Mouse (Mus musculus) lung, postnatal 0 days (tissue): ENCODE measurements around the gene Scn5a. TPM values are rescaled to one million over a fixed set of nuclear protein-coding genes. Genes with fewer than 3 reads are reported as not detected.

Source experiments
- ATAC-seq: fragments of 200-750 bp; cut with Nextera tagmentation; 2 replicates; pipeline ENCODE4 v1.8.0; 2017; ENCODE audit warnings: moderate library complexity
- DNase-seq: peaks from one replicate; pipeline ENCODE4 v3.0.0-alpha.2; 2016; ENCODE audit warnings: low spot score
- H3K27ac ChIP-seq: fragments of 300-500 bp; sonication (generic); 2 replicates; pipeline ENCODE4 v1.5.1; 2014; ENCODE audit warnings: antibody characterized with exemption, mild to moderate bottlenecking, low read length, mixed read lengths
- H3K27me3 ChIP-seq: fragments of 300-500 bp; sonication (generic); replicated peaks from 2 replicates; pipeline ENCODE4 v1.6.1; 2014; ENCODE audit warnings: low read length, mixed read lengths; ENCODE audit not compliant: insufficient read depth
- H3K36me3 ChIP-seq: fragments of 300-500 bp; sonication (generic); 2 replicates; pipeline ENCODE4 v1.6.1; 2014; ENCODE audit warnings: low read length, mixed read lengths; ENCODE audit not compliant: insufficient read depth
- H3K4me1 ChIP-seq: fragments of 300-500 bp; sonication (generic); 2 replicates; pipeline ENCODE4 v1.6.1; 2014; ENCODE audit warnings: antibody characterized with exemption, low read depth, low read length, mixed read lengths; ENCODE audit not compliant: insufficient read depth
- H3K4me2 ChIP-seq: fragments of 300-500 bp; sonication (generic); replicated peaks from 2 replicates; pipeline ENCODE4 v1.6.1; 2014; ENCODE audit warnings: low read depth, mild to moderate bottlenecking, low read length, moderate library complexity, mixed read lengths
- H3K4me3 ChIP-seq: fragments of 300-500 bp; sonication (generic); 2 replicates; pipeline ENCODE4 v1.5.1; 2014; ENCODE audit warnings: low read depth, low read length
- H3K9ac ChIP-seq: fragments of 300-500 bp; sonication (generic); replicated peaks from 2 replicates; pipeline ENCODE4 v1.6.1; 2014; ENCODE audit warnings: low read depth, mild to moderate bottlenecking
- H3K9me3 ChIP-seq: fragments of 300-500 bp; sonication (generic); 2 replicates; pipeline ENCODE4 v1.6.1; 2016; ENCODE audit warnings: low read length, mixed read lengths
- CTCF ChIP-seq: IDR thresholded peaks from 2 replicates; pipeline ENCODE4 v1.5.1; 2016; ENCODE audit warnings: antibody characterized with exemption, mild to moderate bottlenecking
- EP300 ChIP-seq: IDR thresholded peaks from 2 replicates; pipeline ENCODE4 v1.6.1; 2016; ENCODE audit warnings: antibody characterized with exemption, mild to moderate bottlenecking, control low read depth
- WGBS: fragments of 180-500 bp; shearing (Covaris S2); extraction: QIAGEN DNeasy Blood & Tissue Kit; methylation state at CpG from one replicate; pipeline ENCODE4 v1.1.7; 2014; 5-methylcytosine and 5-hydroxymethylcytosine counted together
- polyA plus RNA-seq: library from polyadenylated mRNA; unstranded; fragments of >200 nt; fragmentation: Nextera tagmentation; extraction: Ambion mirVana; gene quantifications from 2 replicates; pipeline ENCODE4 v1.2.1, GENCODE M21; 2015

Gene Scn5a
- polyA plus RNA-seq, 1 experiment from 2014 or later, result 0.23 TPM

- H3K36me3 ChIP-seq, result no peaks in the 10 kb centered on the region
- H3K27ac ChIP-seq, result no peak overlapping the region
- no peaks in the 10 kb centered on the region for H3K27me3 ChIP-seq
- no peak overlapping the region for H3K4me2 ChIP-seq
- H3K9ac ChIP-seq, result no peak overlapping the region
- no peaks in the 10 kb centered on the region for H3K4me1 ChIP-seq
- ATAC-seq (no peak), DNase-seq (no peak)
- TF ChIP-seq CTCF (no peak), EP300 (no peak)
- H3K4me3 ChIP-seq, result no peak overlapping the region
- H3K9me3 ChIP-seq, result no peaks in the 10 kb centered on the region
- 84% methylated on average over 9 of the region's 9 CpGs for whole genome bisulfite sequencing
These were observed 38.1 kb downstream of the Scn5a start for GRCm38 (mm10) chr9:119540726-119541125.

- ATAC-seq, result peak; percentile 16; the same call in 1 of the 2 replicates
- no peak overlapping the region for H3K9ac ChIP-seq
- H3K4me1 ChIP-seq, result no peaks in the 10 kb centered on the region
- TF ChIP-seq EP300 (no peak), CTCF (no peak)
- no peaks in the 10 kb centered on the region for H3K27me3 ChIP-seq
- no peak overlapping the region for H3K27ac ChIP-seq
- no peaks in the 10 kb centered on the region for H3K36me3 ChIP-seq
- H3K9me3 ChIP-seq, result no peaks in the 10 kb centered on the region
- H3K4me2 ChIP-seq, result no peak overlapping the region
- WGBS, result 58% methylated on average over 3 of the region's 4 CpGs
- H3K4me3 ChIP-seq, result no peak overlapping the region
- no peak for DNase-seq
These were observed 41.0 kb downstream of the Scn5a start for GRCm38 (mm10) chr9:119537823-119538222.

- Histone ChIP-seq H3K9me3 (no peaks in the 10 kb centered on the region), H3K9ac (no peak overlapping the region), H3K4me1 (no peaks in the 10 kb centered on the region), H3K4me3 (no peak overlapping the region), H3K4me2 (no peak overlapping the region), H3K27ac (no peak overlapping the region), H3K27me3 (no peaks in the 10 kb centered on the region), H3K36me3 (no peaks in the 10 kb centered on the region)
- DNase-seq, result no peak
- TF ChIP-seq EP300 (no peak), CTCF (no peak)
- no peak for ATAC-seq
- 25% methylated on average over 10 of the region's 10 CpGs for WGBS
These were observed 47.0 kb downstream of the Scn5a start for GRCm38 (mm10) chr9:119531684-119532417.

GRCm38 (mm10) chr9:119524511-119524910 is 54.3 kb downstream of the Scn5a start:
- DNase-seq, result no peak
- ATAC-seq, result no peak
- 87% methylated on average over 6 of the region's 6 CpGs for WGBS
- TF ChIP-seq EP300 (no peak), CTCF (no peak)
- Histone ChIP-seq H3K27ac (no peak overlapping the region), H3K4me2 (no peak overlapping the region), H3K36me3 (no peaks in the 10 kb centered on the region), H3K4me3 (no peak overlapping the region), H3K9me3 (no peaks in the 10 kb centered on the region), H3K9ac (no peak overlapping the region), H3K27me3 (no peaks in the 10 kb centered on the region), H3K4me1 (no peaks in the 10 kb centered on the region)

- no peak overlapping the region for H3K4me2 ChIP-seq
- no peak for DNase-seq
- no peaks in the 10 kb centered on the region for H3K4me1 ChIP-seq
- H3K9ac ChIP-seq, result no peak overlapping the region
- no peak overlapping the region for H3K4me3 ChIP-seq
- no peak overlapping the region for H3K27ac ChIP-seq
- TF ChIP-seq CTCF, result no peak
- TF ChIP-seq EP300, result no peak
- H3K36me3 ChIP-seq, result no peaks in the 10 kb centered on the region
- ATAC-seq, result no peak
- 69% methylated on average over 8 of the region's 8 CpGs for WGBS
- no peaks in the 10 kb centered on the region for H3K27me3 ChIP-seq
- H3K9me3 ChIP-seq, result no peaks in the 10 kb centered on the region
These were observed 55.5 kb downstream of the Scn5a start for GRCm38 (mm10) chr9:119523301-119523700.

- no peaks in the 10 kb centered on the region for H3K36me3 ChIP-seq
- DNase-seq (no peak), ATAC-seq (no peak)
- no peaks in the 10 kb centered on the region for H3K4me1 ChIP-seq
- no peak overlapping the region for H3K4me3 ChIP-seq
- TF ChIP-seq EP300 (no peak), CTCF (no peak)
- H3K27me3 ChIP-seq, result no peaks in the 10 kb centered on the region
- no peak overlapping the region for H3K4me2 ChIP-seq
- no peaks in the 10 kb centered on the region for H3K9me3 ChIP-seq
- no peak overlapping the region for H3K27ac ChIP-seq
- 59% methylated on average over 23 of the region's 23 CpGs for WGBS
- no peak overlapping the region for H3K9ac ChIP-seq
These were observed 59.7 kb downstream of the Scn5a start for GRCm38 (mm10) chr9:119519116-119519515.

GRCm38 (mm10) chr9:119518177-119518576 is 60.6 kb downstream of the Scn5a start:
- no peak overlapping the region for H3K27ac ChIP-seq
- no peak for ATAC-seq
- H3K4me2 ChIP-seq, result no peak overlapping the region
- DNase-seq, result no peak
- no peaks in the 10 kb centered on the region for H3K9me3 ChIP-seq
- H3K4me1 ChIP-seq, result no peaks in the 10 kb centered on the region
- no peaks in the 10 kb centered on the region for H3K36me3 ChIP-seq
- no peak for TF ChIP-seq CTCF
- no peak for TF ChIP-seq EP300
- no peak overlapping the region for H3K4me3 ChIP-seq
- 67% methylated on average over 8 of the region's 8 CpGs for WGBS
- H3K9ac ChIP-seq, result no peak overlapping the region
- no peaks in the 10 kb centered on the region for H3K27me3 ChIP-seq
